Mouse (Mus musculus): ENCODE data around the gene Tsg101.
"Not testable (repeated sequence)": the region's sequence is repeated elsewhere in the genome, so short reads cannot be mapped to it uniquely, and the experiment has no call there.

Gene Tsg101

GRCm38 (mm10) chr7:46919551-46920176 is at the start of gene Tsg101:
Gene Tsg101 (minus strand): TSS chr7:46919969.
- DNase-seq (ENCODE audit: low spot score in 2 of 2) = peak; percentile 83 to 91

GRCm38 (mm10) chr7:46964070-46964469 is 44.3 kb upstream of the Tsg101 start:
- no peak for DNase-seq (ENCODE audit: low spot score in 2 of 2)

GRCm38 (mm10) chr7:46962806-46963618 is 43.2 kb upstream of the Tsg101 start:
- peak in 1 of 2 experiments; percentile 65 for DNase-seq (ENCODE audit: low spot score in 2 of 2)

GRCm38 (mm10) chr7:46962132-46962531 is 42.4 kb upstream of the Tsg101 start:
- peak in 1 of 2 experiments; percentile 17 for DNase-seq (ENCODE audit: low spot score in 2 of 2)

- DNase-seq (ENCODE audit: low spot score in 2 of 2) = no peak
These were observed 41.2 kb upstream of the Tsg101 start for GRCm38 (mm10) chr7:46960991-46961390.

- no peak for DNase-seq (ENCODE audit: low spot score in 2 of 2)
These were observed 39.1 kb upstream of the Tsg101 start for GRCm38 (mm10) chr7:46958853-46959252.

GRCm38 (mm10) chr7:46957831-46958691 is 38.3 kb upstream of the Tsg101 start, which contains the start of gene Uevld:
Gene Uevld (minus strand): TSS chr7:46958527.
- peak; percentile 90 to 92 for DNase-seq (ENCODE audit: low spot score in 2 of 2)

GRCm38 (mm10) chr7:46935847-46936246 is 16.1 kb upstream of the Tsg101 start:
- peak in 1 of 2 experiments; percentile 24 for DNase-seq (ENCODE audit: low spot score in 2 of 2)

GRCm38 (mm10) chr7:46934788-46935187 is 15.0 kb upstream of the Tsg101 start:
- DNase-seq (ENCODE audit: low spot score in 2 of 2) = no peak

GRCm38 (mm10) chr7:46931370-46931769 is 11.6 kb upstream of the Tsg101 start:
- DNase-seq (ENCODE audit: low spot score in 2 of 2) = no peak

- DNase-seq (ENCODE audit: low spot score in 2 of 2) = no peak
These were observed 8.5 kb upstream of the Tsg101 start for GRCm38 (mm10) chr7:46928291-46928690.

GRCm38 (mm10) chr7:46922075-46922474 is 2.3 kb upstream of the Tsg101 start:
- DNase-seq (ENCODE audit: low spot score in 2 of 2) = no peak

GRCm38 (mm10) chr7:46918678-46919371 is 944 bp downstream of the Tsg101 start:
- DNase-seq (ENCODE audit: low spot score in 2 of 2) = no peak

- no peak for DNase-seq (ENCODE audit: low spot score in 2 of 2)
These were observed 3.4 kb downstream of the Tsg101 start for GRCm38 (mm10) chr7:46916376-46916775.

- no peak for DNase-seq (ENCODE audit: low spot score in 2 of 2)
These were observed 8.5 kb downstream of the Tsg101 start for GRCm38 (mm10) chr7:46911250-46911649.

GRCm38 (mm10) chr7:46899343-46899742 is 20.4 kb downstream of the Tsg101 start:
- no peak for DNase-seq (ENCODE audit: low spot score in 2 of 2)

GRCm38 (mm10) chr7:46895511-46895910 is 24.3 kb downstream of the Tsg101 start:
- no peak for DNase-seq (ENCODE audit: low spot score in 2 of 2)

- DNase-seq (ENCODE audit: low spot score in 2 of 2) = no peak
These were observed 36.5 kb downstream of the Tsg101 start for GRCm38 (mm10) chr7:46883304-46883703.

- not testable (repeated sequence) for DNase-seq (ENCODE audit: low spot score in 2 of 2)
These were observed 37.8 kb downstream of the Tsg101 start for GRCm38 (mm10) chr7:46881941-46882340.

- DNase-seq (ENCODE audit: low spot score in 2 of 2) = no peak
These were observed 38.8 kb downstream of the Tsg101 start for GRCm38 (mm10) chr7:46880992-46881391.

- DNase-seq (ENCODE audit: low spot score in 2 of 2) = peak in 1 of 2 experiments; percentile 15
These were observed 39.9 kb downstream of the Tsg101 start for GRCm38 (mm10) chr7:46879851-46880250.
